Mouse (Mus musculus) olfactory bulb, adult 2 months (tissue): Measurements from ENCODE around the gene Gm10061.

Source experiments
- CTCF ChIP-seq: fragments of 200-500 bp; IDR thresholded peaks from 2 replicates; pipeline ENCODE4 v1.5.1; 2012; ENCODE audit warnings: low read depth, mild to moderate bottlenecking, low read length, moderate library complexity; ENCODE audit not compliant: insufficient read depth
- POLR2A ChIP-seq: fragments of 200-500 bp; IDR thresholded peaks from 2 replicates; pipeline ENCODE4 v1.6.1; 2012; ENCODE audit warnings: mild to moderate bottlenecking, low read depth, low read length, moderate library complexity; ENCODE audit not compliant: insufficient read depth

- TF ChIP-seq POLR2A (no peak), CTCF (no peak)
Observed at GRCm38 (mm10) chr16:89157652-89158051, 6.8 kb downstream of the Gm10061 start, which contains the start of gene Gm9789.
